Mouse (Mus musculus): Measurements from ENCODE around the gene Hmga1b. TPM values are rescaled to one million over a fixed set of nuclear protein-coding genes. Genes with fewer than 3 reads are reported as not detected.
"Not testable (repeated sequence)": the region's sequence is repeated elsewhere in the genome, so short reads cannot be mapped to it uniquely, and the experiment has no call there.

The Hmga1b gene
- polyA plus RNA-seq (2014; fragmentation: Nextera tagmentation; extraction: Ambion mirVana): 7.8 and 9.4 TPM in 2 replicates

DNA sequence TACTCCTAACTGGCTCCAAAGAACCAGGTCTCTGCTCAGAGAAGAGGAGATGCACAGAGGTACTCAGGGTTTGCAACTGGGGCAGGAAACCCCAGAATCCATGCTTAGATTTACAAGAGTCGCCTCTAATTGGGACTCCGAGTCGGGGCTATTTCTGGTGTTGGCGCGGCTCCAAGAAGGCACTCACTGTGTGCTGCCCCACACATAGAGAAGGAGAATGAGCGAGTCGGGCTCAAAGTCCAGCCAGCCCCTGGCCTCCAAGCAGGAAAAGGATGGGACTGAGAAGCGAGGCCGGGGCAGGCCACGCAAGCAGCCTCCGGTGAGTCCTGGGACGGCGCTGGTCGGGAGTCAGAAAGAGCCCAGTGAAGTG, at the start of gene Hmga1b:
TSS of gene Hmga1b (plus strand) at position 123 of the 370 bp plus-strand sequence.
- ATAC-seq (replicated peaks; ENCODE audit: low FRiP score, low TSS enrichment, low read depth): peak; percentile 61; the same call in 1 of the 2 replicates
- not testable (repeated sequence) for H3K36me3 ChIP-seq (ENCODE audit: control insufficient read depth, insufficient read depth, low read length); H3K9ac ChIP-seq (ENCODE audit: low read length); H3K4me1 ChIP-seq (replicated peaks; ENCODE audit: control insufficient read depth, insufficient read depth, low read length); H3K4me3 ChIP-seq (ENCODE audit: low read depth, low read length); H3K27me3 ChIP-seq (replicated peaks; ENCODE audit: control insufficient read depth, insufficient read depth, low read length)
- Histone ChIP-seq H3K4me2 (ENCODE audit: low read length) (peak within 1 kb of the TSS; percentile 29), H3K27ac (ENCODE audit: low read depth) (peak within 1 kb of the TSS; percentile 57; the same call in 1 of the 2 replicates), H3K9me3 (ENCODE audit: control insufficient read depth, low read length) (peaks cover 11% of the 10 kb centered on the region)
- 16% methylated on average over 12 of the region's 14 CpGs for WGBS
- DNase-seq (ENCODE audit: low spot score): peak; percentile 63

GRCm38 (mm10) chr11:120713580-120714518, 48.7 kb upstream of the Hmga1b start, which contains the start of the genes Cenpx and Lrrc45:
Gene Cenpx, minus strand, starts transcription at chr11:120713738.
Gene Lrrc45, plus strand, starts transcription at chr11:120713925.
- Histone ChIP-seq H3K4me1 (replicated peaks; ENCODE audit: control insufficient read depth, insufficient read depth, low read length) (peaks cover 15% of the 10 kb centered on the region), H3K4me3 (ENCODE audit: low read depth, low read length) (peak within 1 kb of the TSS; percentile 73), H3K27me3 (replicated peaks; ENCODE audit: control insufficient read depth, insufficient read depth, low read length) (no peaks in the 10 kb centered on the region), H3K9ac (ENCODE audit: low read length) (peak within 1 kb of the TSS; percentile 64), H3K4me2 (ENCODE audit: low read length) (peak within 1 kb of the TSS; percentile 68), H3K9me3 (ENCODE audit: control insufficient read depth, low read length) (no peaks in the 10 kb centered on the region), H3K27ac (ENCODE audit: low read depth) (peak within 1 kb of the TSS; percentile 22), H3K36me3 (ENCODE audit: control insufficient read depth, insufficient read depth, low read length) (peaks cover 49% of the 10 kb centered on the region)
- 2% methylated on average over 53 of the region's 53 CpGs for WGBS
- ATAC-seq (replicated peaks; ENCODE audit: low FRiP score, low TSS enrichment, low read depth): peak; percentile 92
- DNase-seq (ENCODE audit: low spot score): no peak

DNA sequence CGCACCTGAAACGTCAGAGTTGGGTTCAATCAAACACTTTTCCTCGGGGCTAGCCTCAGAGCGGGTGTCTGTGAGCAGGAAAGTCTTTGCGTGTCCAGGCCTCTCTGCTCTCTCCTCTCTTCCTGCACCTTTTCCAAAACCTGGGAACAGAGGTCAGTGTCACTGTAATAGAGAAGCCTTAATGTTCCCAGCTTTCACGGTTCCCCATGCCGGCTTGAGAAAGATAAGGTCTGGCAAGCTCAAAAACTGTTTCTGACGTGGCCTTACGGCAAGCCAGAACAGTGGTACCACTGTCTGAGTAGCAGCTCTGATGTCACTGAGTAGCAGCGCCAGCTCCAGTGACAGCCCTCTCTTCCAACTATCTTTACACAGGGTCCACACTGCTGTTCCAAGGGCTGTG, 48.0 kb upstream of the Hmga1b start:
- H3K4me2 ChIP-seq (ENCODE audit: low read length): peak overlapping the region; percentile 68
- WGBS: 52% methylated on average over 10 of the region's 10 CpGs
- no peak for ATAC-seq (replicated peaks; ENCODE audit: low FRiP score, low TSS enrichment, low read depth)
- H3K27me3 ChIP-seq (replicated peaks; ENCODE audit: control insufficient read depth, insufficient read depth, low read length): no peaks in the 10 kb centered on the region
- H3K36me3 ChIP-seq (ENCODE audit: control insufficient read depth, insufficient read depth, low read length): peaks cover 52% of the 10 kb centered on the region
- H3K9me3 ChIP-seq (ENCODE audit: control insufficient read depth, low read length): no peaks in the 10 kb centered on the region
- DNase-seq (ENCODE audit: low spot score): no peak
- H3K4me1 ChIP-seq (replicated peaks; ENCODE audit: control insufficient read depth, insufficient read depth, low read length): peaks cover 15% of the 10 kb centered on the region
- H3K9ac ChIP-seq (ENCODE audit: low read length): peak overlapping the region; percentile 64
- no peak overlapping the region for H3K27ac ChIP-seq (ENCODE audit: low read depth)
- peak overlapping the region; percentile 73 for H3K4me3 ChIP-seq (ENCODE audit: low read depth, low read length)

GRCm38 (mm10) chr11:120715131-120715530, 47.5 kb upstream of the Hmga1b start:
- peak overlapping the region; percentile 64; the same call in 1 of the 2 replicates for H3K9ac ChIP-seq (ENCODE audit: low read length)
- H3K27me3 ChIP-seq (replicated peaks; ENCODE audit: control insufficient read depth, insufficient read depth, low read length): no peaks in the 10 kb centered on the region
- H3K4me1 ChIP-seq (replicated peaks; ENCODE audit: control insufficient read depth, insufficient read depth, low read length): peaks cover 15% of the 10 kb centered on the region
- whole genome bisulfite sequencing: 90% methylated on average over 9 of the region's 9 CpGs
- ATAC-seq (replicated peaks; ENCODE audit: low FRiP score, low TSS enrichment, low read depth): no peak
- H3K4me3 ChIP-seq (ENCODE audit: low read depth, low read length): no peak overlapping the region
- H3K9me3 ChIP-seq (ENCODE audit: control insufficient read depth, low read length): no peaks in the 10 kb centered on the region
- DNase-seq (ENCODE audit: low spot score): no peak
- no peak overlapping the region for H3K27ac ChIP-seq (ENCODE audit: low read depth)
- no peak overlapping the region; the same call in 1 of the 2 replicates for H3K4me2 ChIP-seq (ENCODE audit: low read length)
- H3K36me3 ChIP-seq (ENCODE audit: control insufficient read depth, insufficient read depth, low read length): peaks cover 51% of the 10 kb centered on the region

DNA sequence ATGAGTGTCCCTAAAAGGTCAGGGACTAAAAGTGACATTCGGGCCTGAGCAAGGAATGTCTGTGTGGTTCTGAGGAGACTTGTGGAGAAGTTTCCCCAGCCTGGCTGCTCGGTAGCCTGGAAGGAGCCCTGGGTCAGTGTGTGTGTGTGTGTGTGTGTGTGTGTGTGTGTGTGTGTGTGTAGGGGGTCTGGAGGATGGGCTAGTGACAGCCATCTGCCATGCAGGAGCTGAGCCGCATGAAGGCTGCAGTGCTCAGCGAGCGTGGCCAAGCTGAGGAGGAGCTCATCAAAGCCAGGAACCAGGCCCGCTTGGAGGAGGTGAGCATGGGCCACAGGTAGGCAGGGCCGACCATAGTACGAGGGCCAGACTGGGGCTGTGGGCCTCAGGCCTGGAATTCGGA, 43.4 kb upstream of the Hmga1b start:
- DNase-seq (ENCODE audit: low spot score) (no peak), ATAC-seq (replicated peaks; ENCODE audit: low FRiP score, low TSS enrichment, low read depth) (no peak)
- Histone ChIP-seq H3K4me1 (replicated peaks; ENCODE audit: control insufficient read depth, insufficient read depth, low read length) (peaks cover 23% of the 10 kb centered on the region), H3K9ac (ENCODE audit: low read length) (no peak overlapping the region), H3K27me3 (replicated peaks; ENCODE audit: control insufficient read depth, insufficient read depth, low read length) (peaks cover 8% of the 10 kb centered on the region; the same call in 1 of the 2 replicates), H3K27ac (ENCODE audit: low read depth) (no peak overlapping the region), H3K4me2 (ENCODE audit: low read length) (no peak overlapping the region), H3K9me3 (ENCODE audit: control insufficient read depth, low read length) (no peaks in the 10 kb centered on the region), H3K4me3 (ENCODE audit: low read depth, low read length) (no peak overlapping the region), H3K36me3 (ENCODE audit: control insufficient read depth, insufficient read depth, low read length) (peaks cover 43% of the 10 kb centered on the region)
- 88% methylated on average over 9 of the region's 9 CpGs for WGBS

DNA sequence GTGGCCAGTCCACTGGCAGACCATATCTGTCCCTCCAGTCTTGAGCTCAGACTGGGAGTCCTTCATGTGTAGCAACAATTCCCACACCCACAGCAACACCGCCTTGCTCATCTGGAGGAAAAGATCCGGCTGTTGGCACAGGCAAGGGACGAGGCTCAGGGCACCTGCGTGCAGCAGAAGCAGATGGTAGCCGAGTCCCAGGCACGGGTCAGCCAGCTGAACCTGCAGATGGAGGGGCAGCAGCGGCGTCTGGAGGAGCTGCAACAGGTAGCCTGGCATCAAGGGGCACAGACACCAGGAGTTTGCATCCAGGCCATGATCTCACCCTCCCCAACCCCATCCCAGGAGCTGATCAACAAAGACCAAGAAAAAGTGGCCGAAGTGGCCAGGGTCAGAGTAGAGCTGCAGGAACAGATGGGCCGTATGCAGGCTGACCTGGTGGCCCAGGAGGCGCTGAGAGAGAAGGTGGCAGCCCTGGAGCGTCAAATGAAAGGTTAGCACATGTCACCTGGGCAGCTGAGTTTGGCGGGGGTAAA, 42.7 kb upstream of the Hmga1b start:
- H3K27ac ChIP-seq (ENCODE audit: low read depth): no peak overlapping the region
- H3K36me3 ChIP-seq (ENCODE audit: control insufficient read depth, insufficient read depth, low read length): peaks cover 43% of the 10 kb centered on the region
- H3K9me3 ChIP-seq (ENCODE audit: control insufficient read depth, low read length): no peaks in the 10 kb centered on the region
- H3K4me1 ChIP-seq (replicated peaks; ENCODE audit: control insufficient read depth, insufficient read depth, low read length): peaks cover 16% of the 10 kb centered on the region
- no peak for ATAC-seq (replicated peaks; ENCODE audit: low FRiP score, low TSS enrichment, low read depth)
- H3K4me2 ChIP-seq (ENCODE audit: low read length): no peak overlapping the region
- WGBS: 87% methylated on average over 13 of the region's 13 CpGs
- H3K27me3 ChIP-seq (replicated peaks; ENCODE audit: control insufficient read depth, insufficient read depth, low read length): peaks cover 8% of the 10 kb centered on the region; the same call in 1 of the 2 replicates
- no peak overlapping the region for H3K4me3 ChIP-seq (ENCODE audit: low read depth, low read length)
- no peak overlapping the region for H3K9ac ChIP-seq (ENCODE audit: low read length)
- no peak for DNase-seq (ENCODE audit: low spot score)

DNA sequence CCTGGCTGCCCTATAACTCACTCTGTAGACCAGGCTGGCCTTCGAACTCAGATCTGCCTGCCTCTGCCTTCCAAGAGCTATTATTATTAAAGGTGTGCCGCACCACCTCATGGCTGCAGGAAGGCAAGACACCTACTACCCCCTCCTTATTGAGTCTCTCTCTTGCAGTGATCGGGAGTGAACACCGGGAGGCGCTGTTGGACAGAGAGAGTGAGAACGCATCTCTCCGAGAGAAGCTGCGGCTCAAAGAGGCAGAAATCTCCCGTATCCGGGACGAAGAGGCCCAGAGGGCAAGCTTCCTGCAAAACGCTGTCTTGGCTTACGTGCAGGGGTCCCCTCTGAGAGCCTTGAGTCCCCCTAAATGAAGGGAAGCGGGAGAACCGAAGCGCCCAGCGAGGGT, 42.1 kb upstream of the Hmga1b start:
- Histone ChIP-seq H3K4me2 (ENCODE audit: low read length) (peak overlapping the region; percentile 99), H3K27me3 (replicated peaks; ENCODE audit: control insufficient read depth, insufficient read depth, low read length) (peaks cover 8% of the 10 kb centered on the region; the same call in 1 of the 2 replicates), H3K4me3 (ENCODE audit: low read depth, low read length) (peak overlapping the region; percentile 58; the same call in 1 of the 2 replicates), H3K9me3 (ENCODE audit: control insufficient read depth, low read length) (no peaks in the 10 kb centered on the region), H3K4me1 (replicated peaks; ENCODE audit: control insufficient read depth, insufficient read depth, low read length) (peaks cover 14% of the 10 kb centered on the region), H3K27ac (ENCODE audit: low read depth) (no peak overlapping the region), H3K36me3 (ENCODE audit: control insufficient read depth, insufficient read depth, low read length) (peaks cover 40% of the 10 kb centered on the region), H3K9ac (ENCODE audit: low read length) (peak overlapping the region; percentile 64)
- DNase-seq (ENCODE audit: low spot score) (peak; percentile 97), ATAC-seq (replicated peaks; ENCODE audit: low FRiP score, low TSS enrichment, low read depth) (no peak)
- 13% methylated on average over 17 of the region's 17 CpGs for WGBS

DNA sequence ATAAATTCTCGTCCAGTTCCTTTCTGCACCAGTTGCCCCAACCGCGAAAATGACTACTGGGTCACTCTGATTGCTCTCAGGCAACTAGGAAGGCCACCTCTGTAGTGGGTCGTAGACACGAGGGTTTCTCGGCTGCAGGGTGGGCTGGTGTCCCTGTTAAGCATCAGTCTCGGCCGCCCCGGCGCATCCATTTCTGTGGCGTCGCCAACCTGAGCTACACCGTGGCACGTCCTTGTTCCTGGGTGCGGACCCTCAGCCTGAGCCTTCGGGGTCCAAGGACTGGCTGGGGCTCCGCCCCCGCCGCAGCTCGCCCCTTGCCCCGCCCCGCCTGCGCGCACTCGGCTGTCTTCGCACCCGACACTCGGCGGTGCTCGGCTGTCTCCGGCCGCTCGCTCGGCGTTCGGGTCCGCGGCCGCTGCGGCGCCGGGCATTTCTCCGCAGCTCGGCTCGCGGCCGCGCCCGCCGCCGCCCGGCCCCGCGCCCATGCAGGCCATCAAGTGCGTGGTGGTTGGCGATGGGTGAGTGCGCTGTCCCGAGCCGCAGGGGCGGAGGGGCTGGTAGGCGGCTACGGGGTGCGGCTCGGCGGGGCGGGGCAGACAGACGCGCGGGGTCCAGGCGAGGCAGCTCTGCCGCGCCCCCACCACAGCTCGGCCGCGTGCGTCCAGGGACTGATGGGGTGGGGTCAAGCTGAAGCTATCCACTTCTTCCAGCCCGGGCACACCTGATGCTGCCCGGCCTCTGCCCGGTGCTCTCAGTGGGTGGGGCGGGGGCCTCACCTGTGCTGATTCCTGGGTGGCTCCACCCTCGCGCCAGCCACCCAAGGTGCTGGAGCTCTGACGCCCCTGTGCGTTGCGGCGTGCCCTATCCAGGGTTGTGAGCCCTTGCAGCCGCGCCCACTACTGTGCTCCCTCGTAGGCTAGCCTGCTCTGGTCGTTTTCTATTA, 41.2 kb upstream of the Hmga1b start, which contains the start of gene Rac3:
TSS of gene Rac3 (plus strand) at position 347 of the 943 bp plus-strand sequence.
- peak within 1 kb of the TSS; percentile 58 for H3K4me3 ChIP-seq (ENCODE audit: low read depth, low read length)
- H3K36me3 ChIP-seq (ENCODE audit: control insufficient read depth, insufficient read depth, low read length): peaks cover 30% of the 10 kb centered on the region
- WGBS: under 1% methylated on average over 90 of the region's 90 CpGs
- H3K4me1 ChIP-seq (replicated peaks; ENCODE audit: control insufficient read depth, insufficient read depth, low read length): peaks cover 16% of the 10 kb centered on the region
- DNase-seq (ENCODE audit: low spot score) (peak; percentile 82), ATAC-seq (replicated peaks; ENCODE audit: low FRiP score, low TSS enrichment, low read depth) (peak; percentile 77)
- H3K4me2 ChIP-seq (ENCODE audit: low read length): peak within 1 kb of the TSS; percentile 99
- peak within 1 kb of the TSS; percentile 64 for H3K9ac ChIP-seq (ENCODE audit: low read length)
- H3K9me3 ChIP-seq (ENCODE audit: control insufficient read depth, low read length): no peaks in the 10 kb centered on the region
- H3K27me3 ChIP-seq (replicated peaks; ENCODE audit: control insufficient read depth, insufficient read depth, low read length): peaks cover 8% of the 10 kb centered on the region; the same call in 1 of the 2 replicates
- H3K27ac ChIP-seq (ENCODE audit: low read depth): no peak within 1 kb of the TSS

All from intestine, embryonic 14.5 days (tissue).